Mouse (Mus musculus) spleen, postnatal 36 days (tissue): Measurements from ENCODE around the gene Socs7.

Experiments
- DNase-seq, 2 experiments: peaks; one replicate each; pipeline ENCODE4 v3.0.0; 2022; ENCODE audit warnings: low spot score in 2 of 2, mixed read lengths in 1 of 2

The Socs7 gene

DNA sequence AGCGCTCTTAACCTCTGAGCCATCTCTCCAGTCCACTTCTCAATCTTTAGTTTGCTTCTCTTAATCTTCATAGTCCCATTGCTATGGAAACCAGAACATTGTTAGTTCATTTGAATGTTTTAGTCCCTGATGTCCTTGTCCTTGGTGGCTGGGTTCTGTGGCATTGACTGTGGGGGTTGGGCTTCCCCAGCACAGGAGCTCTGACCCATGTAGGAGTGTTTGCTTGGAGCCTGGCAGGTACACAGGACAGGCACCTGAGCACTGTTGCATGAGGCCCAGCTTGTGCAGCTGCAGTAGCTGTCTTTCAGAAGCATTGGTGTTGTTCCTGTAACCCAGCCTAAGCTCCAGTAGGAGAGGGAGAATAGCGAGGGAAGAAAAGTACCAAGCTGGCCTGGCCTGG lies 25.5 kb downstream of the Socs7 start:
- DNase-seq: no peak

GRCm38 (mm10) chr11:97389127-97389526 lies 26.8 kb downstream of the Socs7 start:
- DNase-seq: no peak

GRCm38 (mm10) chr11:97393658-97394057 lies 31.3 kb downstream of the Socs7 start:
- DNase-seq: no peak

- no peak for DNase-seq
These were observed 31.8 kb downstream of the Socs7 start for GRCm38 (mm10) chr11:97394146-97394545.

DNA sequence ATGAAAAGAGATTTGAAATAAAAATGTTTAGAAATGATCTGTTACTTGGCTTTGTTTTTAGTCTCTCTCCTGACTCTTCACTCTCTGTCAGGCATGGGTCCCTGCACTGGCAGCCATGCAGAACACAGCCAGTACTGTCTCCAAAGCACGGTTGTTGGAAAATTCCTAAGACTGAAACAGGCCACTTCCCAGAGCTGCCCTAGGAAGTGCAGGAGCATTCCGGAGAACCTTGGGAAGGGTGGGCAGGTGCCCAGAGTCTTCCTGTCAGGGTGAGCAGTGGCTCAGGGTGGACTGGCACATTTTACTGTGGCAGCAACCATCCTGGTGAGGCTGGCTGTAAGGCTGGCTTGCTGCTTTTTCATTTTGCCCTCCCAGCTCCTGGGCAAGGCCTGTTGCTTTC lies 36.2 kb downstream of the Socs7 start:
- DNase-seq: no peak

DNA sequence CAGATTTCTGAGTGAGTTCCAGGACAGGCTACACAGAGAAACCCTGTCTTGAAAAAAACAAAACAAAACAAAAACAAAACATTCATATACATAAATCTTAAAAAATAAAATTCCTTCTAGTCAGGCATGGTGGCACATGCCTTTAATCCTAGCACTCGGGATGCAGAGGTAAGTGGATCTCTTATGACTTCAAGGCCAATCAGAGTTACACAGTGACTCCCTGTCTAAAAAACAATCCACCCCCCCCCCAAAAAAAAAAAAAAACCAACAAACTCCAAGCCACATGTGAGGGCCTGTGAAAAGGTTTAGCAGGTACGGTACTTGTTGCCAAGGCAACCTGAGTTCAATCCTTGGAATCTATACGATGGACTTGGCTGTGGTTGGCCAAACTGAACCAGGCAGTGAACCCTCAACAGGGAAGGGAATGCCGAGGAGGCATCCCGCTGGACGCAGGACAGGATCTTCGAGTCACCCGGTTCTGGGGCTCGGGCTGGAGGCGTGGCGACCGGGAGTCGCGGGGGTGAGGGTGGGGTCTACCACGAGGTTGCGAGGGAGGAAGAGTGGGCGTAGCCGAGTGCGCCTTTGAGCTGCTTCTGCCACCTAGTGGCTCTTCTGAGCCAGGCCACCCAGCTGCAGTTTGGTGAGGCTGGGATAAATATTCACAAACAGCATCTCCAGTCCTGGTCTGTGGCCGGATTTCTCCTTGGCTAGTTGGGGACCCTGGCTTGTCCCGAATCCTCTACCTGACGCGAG lies 37.8 kb downstream of the Socs7 start:
- DNase-seq: peak; percentile 71 to 73

DNA sequence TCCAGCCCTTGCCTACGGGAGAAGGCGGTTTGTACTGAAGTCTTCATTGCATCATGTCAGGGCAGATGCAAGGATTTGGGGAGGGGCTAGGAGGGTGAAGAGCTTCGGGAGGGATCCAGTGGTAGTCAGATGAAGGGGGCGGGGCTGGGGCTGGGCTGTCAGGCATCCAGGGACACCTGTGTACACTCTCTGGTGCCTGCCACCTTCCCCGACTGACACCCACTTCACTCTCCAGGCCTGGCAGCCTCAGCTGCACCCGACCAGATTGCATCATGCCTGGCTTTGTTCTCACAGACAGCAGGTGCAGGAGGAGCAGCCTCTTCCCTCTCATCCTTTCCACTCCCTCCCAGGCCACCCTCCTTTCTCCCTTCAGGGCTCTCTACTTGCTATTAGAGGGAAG lies 38.7 kb downstream of the Socs7 start:
- DNase-seq: no peak

DNA sequence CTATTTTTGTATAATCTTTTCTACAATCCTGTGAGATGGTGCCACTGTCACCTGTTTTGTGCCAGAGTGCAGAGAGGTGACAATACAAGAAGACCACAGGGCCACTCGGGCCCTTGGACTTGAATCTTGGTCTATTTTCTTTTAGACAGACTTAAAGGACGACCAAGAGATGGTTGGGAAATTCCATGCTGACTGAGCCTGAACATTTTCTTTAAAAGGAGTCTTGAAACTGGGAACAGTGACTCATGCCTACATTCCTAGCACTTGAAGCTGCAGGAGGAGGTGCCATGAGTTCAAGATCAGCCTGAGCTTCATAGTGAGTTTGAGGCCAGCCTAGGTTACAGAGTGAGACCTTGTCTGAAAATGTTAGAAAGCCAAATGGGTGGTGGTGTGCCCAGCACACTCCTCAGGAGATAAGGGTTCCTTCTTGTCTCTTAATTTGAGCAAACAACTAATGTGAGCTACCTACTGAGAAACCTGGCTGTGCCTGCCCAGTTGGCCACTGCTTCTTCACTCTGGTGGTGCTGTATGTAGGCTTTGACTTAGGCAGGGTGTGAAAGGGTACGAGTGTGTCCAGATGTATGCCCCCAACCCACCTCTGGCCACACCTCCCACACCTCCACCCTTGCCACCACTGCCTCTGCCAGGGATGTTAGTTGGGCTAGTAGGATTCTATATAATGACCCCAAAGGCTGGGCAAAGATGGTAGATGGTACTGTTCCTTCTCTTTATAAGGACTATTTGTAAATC lies 39.5 kb downstream of the Socs7 start:
- DNase-seq: no peak

- no peak for DNase-seq
These were observed 40.4 kb downstream of the Socs7 start for GRCm38 (mm10) chr11:97402746-97403145.

DNA sequence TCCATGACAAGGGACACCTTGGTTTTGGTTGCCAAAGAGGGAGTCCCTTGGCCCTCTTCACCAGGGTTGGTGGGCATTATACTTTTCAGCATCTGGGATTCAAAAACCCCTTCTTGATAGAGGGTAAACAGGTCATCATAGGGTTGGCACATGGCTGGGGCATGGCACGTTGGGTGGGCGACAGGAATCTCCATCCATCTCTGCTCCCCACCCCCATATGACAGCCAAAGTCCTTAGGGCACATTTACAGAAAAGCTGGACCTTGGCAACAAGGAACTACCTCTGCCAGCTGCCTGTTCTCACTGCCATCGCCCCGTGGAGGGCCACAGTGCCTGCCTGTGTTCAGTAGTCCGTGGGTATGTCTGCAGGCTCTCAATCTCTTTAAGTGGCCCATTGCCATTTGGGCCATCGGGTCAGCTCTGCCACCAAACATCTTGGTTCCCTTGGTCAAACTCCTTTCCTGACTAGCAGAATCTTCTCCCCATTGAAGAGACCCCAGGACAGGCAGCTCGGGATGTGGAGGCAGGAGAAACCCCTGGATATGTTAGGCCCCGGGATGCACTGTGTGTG lies 41.3 kb downstream of the Socs7 start:
- no peak for DNase-seq

GRCm38 (mm10) chr11:97404184-97404760 lies 41.9 kb downstream of the Socs7 start:
- DNase-seq: peak; percentile 25 to 33

DNA sequence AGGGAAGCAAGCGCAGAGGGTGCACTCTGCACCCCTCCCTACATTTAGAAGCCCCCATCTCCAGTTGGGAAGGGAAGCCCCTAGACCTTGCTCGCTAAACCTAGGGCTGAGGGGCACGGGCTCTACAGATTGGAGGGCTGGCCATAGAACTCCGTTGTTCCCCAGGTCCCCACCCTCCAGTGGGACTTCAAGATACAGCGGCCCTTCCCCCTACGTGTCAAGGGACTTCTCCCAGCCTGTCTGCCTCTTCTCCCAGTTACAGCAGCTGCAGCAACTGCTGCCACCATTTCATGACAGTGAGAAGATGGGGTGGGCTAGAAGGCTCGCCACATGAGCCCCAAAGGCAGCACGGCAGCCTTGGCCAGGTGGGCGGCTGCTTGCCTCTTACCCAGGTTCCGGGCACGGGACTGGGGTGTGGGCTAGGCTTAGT lies 42.4 kb downstream of the Socs7 start:
- no peak for DNase-seq

- no peak for DNase-seq
These were observed 44.0 kb downstream of the Socs7 start for GRCm38 (mm10) chr11:97406094-97406951.

DNA sequence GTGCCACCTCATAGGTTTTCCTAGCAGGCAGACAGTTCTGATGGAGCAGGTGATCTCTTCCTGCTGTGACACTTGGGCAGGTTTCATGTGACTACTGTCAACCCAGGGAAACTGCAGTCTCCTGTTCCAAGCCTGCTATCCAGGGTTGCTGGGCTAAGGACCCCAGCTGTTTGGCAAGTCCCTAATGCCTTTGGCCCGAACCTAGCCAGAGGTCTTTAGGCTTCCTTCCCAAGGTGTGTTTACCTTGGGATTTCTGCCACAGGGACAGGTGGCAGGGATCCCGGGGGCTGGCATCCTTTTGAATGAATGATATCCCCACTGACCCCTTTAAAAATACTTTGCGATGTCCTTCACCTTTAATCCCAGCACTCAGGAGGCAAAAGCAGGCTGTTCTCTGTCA lies 45.1 kb downstream of the Socs7 start:
- no peak for DNase-seq

DNA sequence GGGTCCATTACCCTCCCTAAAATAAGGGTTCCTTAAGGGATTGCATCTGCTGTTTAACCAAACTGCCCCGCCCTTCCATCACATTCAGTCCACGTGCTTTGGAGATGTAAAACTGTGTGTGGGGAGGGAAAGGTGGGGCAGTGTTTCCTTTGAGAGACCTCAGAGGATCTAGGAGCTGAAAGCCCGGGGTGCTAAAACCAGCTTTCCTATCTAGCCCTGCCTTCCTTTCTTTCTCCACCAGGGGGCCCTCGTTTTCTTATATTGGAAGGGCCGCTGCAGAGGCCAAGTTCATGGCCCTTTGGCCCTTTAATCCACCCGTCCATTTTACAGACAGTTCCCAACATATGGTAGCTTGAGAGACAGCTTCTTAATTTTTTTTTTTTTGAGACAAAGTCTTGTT lies 45.8 kb downstream of the Socs7 start:
- peak; percentile 72 to 77 for DNase-seq

DNA sequence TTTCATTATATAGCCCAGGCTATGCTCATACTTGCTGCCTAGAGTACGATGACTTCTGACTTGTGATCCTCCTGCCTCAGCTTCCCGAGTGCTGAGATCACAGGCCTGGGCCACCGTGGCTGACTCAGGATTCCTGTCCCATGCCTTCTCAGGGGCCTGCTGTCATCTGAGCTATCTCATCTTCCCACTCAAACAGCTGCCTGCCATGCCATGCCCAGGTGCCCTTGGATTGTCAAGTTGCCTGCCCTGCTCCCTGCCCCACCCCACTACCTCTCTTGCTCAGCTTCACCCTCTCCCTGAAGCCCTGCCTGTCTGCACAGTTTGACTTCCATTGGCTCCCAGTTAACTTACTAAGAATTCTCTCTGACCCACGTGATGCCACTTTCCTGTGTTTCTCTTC lies 48.6 kb downstream of the Socs7 start:
- no peak for DNase-seq

DNA sequence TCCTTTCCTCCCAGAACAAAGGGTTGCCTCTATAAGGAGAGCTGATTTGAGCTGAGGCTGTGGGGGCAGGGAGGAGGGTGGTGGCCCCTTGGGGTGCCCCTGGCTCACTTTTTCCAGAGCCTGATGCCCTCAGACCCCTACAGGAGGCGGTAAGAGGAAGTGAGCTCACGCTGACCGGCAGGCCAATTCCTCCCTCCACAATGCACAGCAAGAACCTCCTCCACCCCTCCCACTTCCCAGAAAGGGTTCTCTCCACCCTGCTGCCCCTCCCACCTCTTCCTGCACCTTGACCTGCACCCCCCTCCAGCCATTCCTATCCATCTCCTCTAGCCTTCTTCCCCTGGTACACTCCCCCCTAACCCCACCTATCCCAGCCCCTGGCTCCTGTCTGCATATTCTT lies 49.8 kb downstream of the Socs7 start:
- DNase-seq: peak in 1 of 2 experiments; percentile 45

- no peak for DNase-seq
These were observed 50.5 kb downstream of the Socs7 start for GRCm38 (mm10) chr11:97412808-97413347.

GRCm38 (mm10) chr11:97415330-97415711 lies 53.0 kb downstream of the Socs7 start, which contains the start of gene Arhgap23:
Gene Arhgap23 (plus strand): TSS chr11:97415533.
- DNase-seq: peak in 1 of 2 experiments; percentile 41

- DNase-seq: no peak
These were observed 53.6 kb downstream of the Socs7 start for GRCm38 (mm10) chr11:97415712-97416636.
